8 mouse cellular contexts compared by ENCODE assay signal in genomic region chr3:79936213-79936612, GRCm38 (mm10). TPM values are rescaled to one million over a fixed set of nuclear protein-coding genes. Genes with fewer than 3 reads are reported as not detected.
DNase-seq lines count a peak whose midpoint lies in the region; ATAC-seq and TF ChIP-seq lines count a peak whose summit lies in the region.

No protein-coding gene starts in this region.

- no peak overlapping the region for H3K4me2 ChIP-seq in kidney, embryonic 14.5 days (replicated peaks; ENCODE audit: low read depth, low read length)

- H3K4me3 ChIP-seq in kidney, embryonic 14.5 days (ENCODE audit: low read length), result no peak overlapping the region
- H3K4me3 ChIP-seq in embryonic fibroblast, embryonic 13.5 days (ENCODE audit: insufficient read depth, low read length), result no peak overlapping the region

- TF ChIP-seq CTCF in embryonic fibroblast, embryonic 13.5 days (IDR thresholded peaks at IDR 0.05; ENCODE audit: borderline replicate concordance, insufficient read depth, low read length), result no peak

- no peak overlapping the region for H3K27ac ChIP-seq in kidney, embryonic 14.5 days (ENCODE audit: low read depth, low read length)
- H3K27ac ChIP-seq in embryonic fibroblast, embryonic 13.5 days (ENCODE audit: insufficient read depth, low read length), result peak overlapping the region; percentile 99

- WGBS in kidney, embryonic 14.5 days, result 60% methylated on average over 6 of the region's 6 CpGs

- no peaks in the 10 kb centered on the region for H3K9me3 ChIP-seq in kidney, embryonic 14.5 days (ENCODE audit: control insufficient read depth, low read length)

- H3K27me3 ChIP-seq in kidney, embryonic 14.5 days (ENCODE audit: control insufficient read depth, insufficient read depth, low read length), result no peaks in the 10 kb centered on the region

- no peaks in the 10 kb centered on the region for H3K4me1 ChIP-seq in kidney, embryonic 14.5 days (ENCODE audit: control insufficient read depth, insufficient read depth, low read length)
- H3K4me1 ChIP-seq in embryonic fibroblast, embryonic 13.5 days (ENCODE audit: control insufficient read depth, insufficient read depth, low read length), result peaks cover 13% of the 10 kb centered on the region

- TF ChIP-seq POLR2A in embryonic fibroblast, embryonic 13.5 days (IDR thresholded peaks at IDR 0.05; ENCODE audit: low read depth, low read length), result peak; percentile 14; the same call in 1 of the 2 replicates

- H3K9ac ChIP-seq in kidney, embryonic 14.5 days (ENCODE audit: low read depth, low read length), result no peak overlapping the region

- ATAC-seq in kidney, embryonic 14.5 days (ENCODE audit: low FRiP score, low TSS enrichment), result no peak

- peak; percentile 5 for DNase-seq in kidney, adult 18-20 months
- peak; percentile 35 for DNase-seq in hindlimb bud, embryonic 11.5 days (ENCODE audit: extremely low spot score, low read depth, low spot score)
- DNase-seq in mesoderm, embryonic 11.5 days (ENCODE audit: low read depth, low spot score), result peak; percentile 41
- DNase-seq in cerebellum, adult 9-10 months, result no peak
- no peak for DNase-seq in MN1 (ENCODE audit: low spot score)
- DNase-seq in adrenal gland, postnatal 25 days, result no peak

- no peaks in the 10 kb centered on the region for H3K36me3 ChIP-seq in kidney, embryonic 14.5 days (ENCODE audit: control insufficient read depth, insufficient read depth, low read length)

RNA-seq across cellular contexts. Expression of gene Fam198b, which starts 51.9 kb away (rescaled TPM):
- polyA plus RNA-seq in kidney, embryonic 14.5 days (2014; fragmentation: Nextera tagmentation; extraction: Ambion mirVana), result 8.3 and 10.7 TPM in 2 replicates
- polyA plus RNA-seq in embryonic fibroblast, embryonic 13.5 days (2011; ENCODE audit: insufficient read length, low read depth, missing spikeins), result 188 and 357 TPM in 2 replicates
- 12.4 and 13.2 TPM in 2 replicates for total RNA-seq in adrenal gland, postnatal 25 days (2021)

Comparison
In these comparisons a context has a peak if more than half of its experiments do, and no peak if none do; other contexts are left out.
1. DNase-seq: peak in kidney, adult 18-20 months (single experiment), hindlimb bud, embryonic 11.5 days (single experiment) and mesoderm, embryonic 11.5 days (single experiment); none in cerebellum, adult 9-10 months (single experiment), MN1 (single experiment) and adrenal gland, postnatal 25 days (single experiment).
2. RNA of gene Fam198b, which starts 51.9 kb away (polyA plus RNA-seq): 188 to 357 TPM in embryonic fibroblast, embryonic 13.5 days; 8.3 to 10.7 TPM in kidney, embryonic 14.5 days; every median in the first group is over 10 times any median in the second.